Mouse (Mus musculus) right cerebral cortex, adult 2 months (tissue): ENCODE data around the gene Gm12790.
"Not testable (repeated sequence)": the region's sequence is repeated elsewhere in the genome, so short reads cannot be mapped to it uniquely, and the experiment has no call there.

Source experiments
- DNase-seq, 2 experiments: peaks; one replicate each; pipeline ENCODE4 v3.0.0; 2021 to 2022; ENCODE audit warnings: low spot score in 2 of 2

The Gm12790 gene

GRCm38 (mm10) chr4:101980949-101981348 is at the start of gene Gm12790:
Gene Gm12790 (minus strand): TSS chr4:101981049.
- not testable (repeated sequence) for DNase-seq

- no peak for DNase-seq
Observed at GRCm38 (mm10) chr4:102026619-102027018, 45.8 kb upstream of the Gm12790 start.

- peak; percentile 82 to 88 for DNase-seq
Observed at GRCm38 (mm10) chr4:101998267-101998922, 17.5 kb upstream of the Gm12790 start.

- no peak for DNase-seq
Observed at GRCm38 (mm10) chr4:101997426-101997825, 16.6 kb upstream of the Gm12790 start.

- not testable (repeated sequence) for DNase-seq
Observed at GRCm38 (mm10) chr4:101986326-101986725, 5.5 kb upstream of the Gm12790 start, which contains the start of gene Gm12789. Gene Gm12789 (plus strand): TSS chr4:101986626.

GRCm38 (mm10) chr4:101985678-101986077 is 4.8 kb upstream of the Gm12790 start:
- DNase-seq, result no peak

GRCm38 (mm10) chr4:101940107-101940506 is 40.7 kb downstream of the Gm12790 start, which contains the start of gene Gm12794:
Gene Gm12794 (plus strand): TSS chr4:101940407.
- DNase-seq, result not testable (repeated sequence)
